Mouse (Mus musculus) MEL (cell line): Measurements from ENCODE around the gene Olfr96. TPM values are rescaled to one million over a fixed set of nuclear protein-coding genes. Genes with fewer than 3 reads are reported as not detected.

Experiments used
- DNase-seq: peaks from one replicate; pipeline ENCODE4 v3.0.0; 2011; ENCODE audit warnings: low read depth, low spot score
- H3K27ac ChIP-seq: 2 replicates; pipeline ENCODE4 v1.5.1; 2012; ENCODE audit warnings: low read depth, mild to moderate bottlenecking, control low read depth, low read length, moderate library complexity; ENCODE audit not compliant: control insufficient read depth
- H3K27me3 ChIP-seq, 2 experiments: fragments of 150-350 bp in 1 of 2; sonication (generic) in 1 of 2; 2 replicates each; pipeline ENCODE4 v1.6.1; 2012; ENCODE audit warnings: low read length in 2 of 2, mild to moderate bottlenecking in 2 of 2, improper control_type of control experiment in 1 of 2, moderate library complexity in 1 of 2; ENCODE audit not compliant: insufficient read depth in 2 of 2, control insufficient read depth in 1 of 2
- H3K36me3 ChIP-seq, 2 experiments: 2 replicates each; pipeline ENCODE4 v1.6.1; 2012 to 2014; ENCODE audit warnings: low read length in 2 of 2, improper control_type of control experiment in 1 of 2, inconsistent platforms in 1 of 2, mild to moderate bottlenecking in 1 of 2; ENCODE audit not compliant: insufficient read depth in 2 of 2, control insufficient read depth in 1 of 2
- H3K4me1 ChIP-seq, 2 experiments: fragments of 150-350 bp in 1 of 2; sonication (generic) in 1 of 2; 2 replicates each; pipeline ENCODE4 v1.6.1; 2012; ENCODE audit warnings: low read length in 2 of 2, improper control_type of control experiment in 1 of 2, mild to moderate bottlenecking in 1 of 2; ENCODE audit not compliant: insufficient read depth in 2 of 2, control insufficient read depth in 1 of 2
- H3K4me3 ChIP-seq, 2 experiments: fragments of 150-350 bp in 1 of 2; sonication (generic) in 1 of 2; 2 replicates each; pipeline ENCODE4 v1.5.1; 2012; ENCODE audit warnings: low read depth in 2 of 2, low read length in 2 of 2, mild to moderate bottlenecking in 2 of 2, moderate library complexity in 2 of 2, control low read depth in 1 of 2, improper control_type of control experiment in 1 of 2; ENCODE audit not compliant: control insufficient read depth in 1 of 2, insufficient read depth in 1 of 2
- H3K79me2 ChIP-seq: 2 replicates; pipeline ENCODE4 v1.6.1; 2012; ENCODE audit warnings: mild to moderate bottlenecking, low read length, moderate library complexity; ENCODE audit not compliant: control insufficient read depth, poor library complexity, insufficient read depth
- H3K9ac ChIP-seq: 2 replicates; pipeline ENCODE4 v1.6.1; 2012; ENCODE audit warnings: low read depth, mild to moderate bottlenecking, control low read depth, low read length, moderate library complexity; ENCODE audit not compliant: control insufficient read depth, poor library complexity, severe bottlenecking
- H3K9me3 ChIP-seq: fragments of 150-350 bp; sonication (generic); replicated peaks from 2 replicates; pipeline ENCODE4 v1.6.1; 2012; ENCODE audit warnings: mild to moderate bottlenecking, low read length, improper control_type of control experiment, moderate library complexity; ENCODE audit not compliant: insufficient read depth
- BHLHE40 ChIP-seq: IDR thresholded peaks from 2 replicates; pipeline ENCODE4 v1.6.1; 2012; ENCODE audit warnings: low read depth, mild to moderate bottlenecking, inconsistent platforms, low read length, improper control_type of control experiment, borderline replicate concordance
- CHD1 ChIP-seq: IDR thresholded peaks from 2 replicates; pipeline ENCODE4 v1.6.1; 2012; ENCODE audit warnings: low read depth, mild to moderate bottlenecking, inconsistent platforms, low read length, improper control_type of control experiment
- EP300 ChIP-seq, 2 experiments: IDR thresholded peaks; 2 replicates each; pipeline ENCODE4 v1.6.1; 2011; ENCODE audit warnings: improper control_type of control experiment in 2 of 2, low read length in 2 of 2, low read depth in 1 of 2, mild to moderate bottlenecking in 1 of 2
- GABPA ChIP-seq: IDR thresholded peaks from 2 replicates; pipeline ENCODE4 v1.6.1; 2012; ENCODE audit warnings: low read depth, mild to moderate bottlenecking, inconsistent platforms, low read length, improper control_type of control experiment, moderate library complexity
- HCFC1 ChIP-seq: IDR thresholded peaks from 2 replicates; pipeline ENCODE4 v1.6.1; 2012; ENCODE audit warnings: low read depth, mild to moderate bottlenecking, inconsistent platforms, low read length, improper control_type of control experiment, moderate library complexity
- MAFK ChIP-seq: IDR thresholded peaks from 2 replicates; pipeline ENCODE4 v1.6.1; 2011; ENCODE audit warnings: low read depth, mild to moderate bottlenecking, low read length, improper control_type of control experiment, borderline replicate concordance
- MAX ChIP-seq: IDR thresholded peaks from 2 replicates; pipeline ENCODE4 v1.6.1; 2011; ENCODE audit warnings: low read length, improper control_type of control experiment
- MEF2A ChIP-seq: IDR thresholded peaks from 2 replicates; pipeline ENCODE4 v1.6.1; 2014; ENCODE audit warnings: low read depth, mild to moderate bottlenecking, inconsistent platforms, low read length, improper control_type of control experiment; ENCODE audit not compliant: poor library complexity, insufficient replicate concordance, severe bottlenecking; ENCODE audit errors: extremely low read depth
- MXI1 ChIP-seq: IDR thresholded peaks from 2 replicates; pipeline ENCODE4 v1.6.1; 2011; ENCODE audit warnings: mild to moderate bottlenecking, low read depth, low read length, improper control_type of control experiment
- NRF1 ChIP-seq: IDR thresholded peaks from 2 replicates; pipeline ENCODE4 v1.6.1; 2014; ENCODE audit warnings: low read depth, mild to moderate bottlenecking, inconsistent platforms, low read length, improper control_type of control experiment, moderate library complexity; ENCODE audit not compliant: poor library complexity, insufficient read depth, severe bottlenecking
- POLR2A ChIP-seq, 2 experiments: IDR thresholded peaks; 2 replicates each; pipeline ENCODE4 v1.6.1; 2011 to 2012; ENCODE audit warnings: low read length in 2 of 2, mild to moderate bottlenecking in 2 of 2, control low read depth in 1 of 2, improper control_type of control experiment in 1 of 2, low read depth in 1 of 2, moderate library complexity in 1 of 2; ENCODE audit not compliant: control insufficient read depth in 1 of 2, insufficient read depth in 1 of 2, poor library complexity in 1 of 2
- POLR2AphosphoS2 ChIP-seq: IDR thresholded peaks from 2 replicates; pipeline ENCODE4 v1.6.1; 2011; ENCODE audit warnings: low read length, improper control_type of control experiment
- USF2 ChIP-seq, 2 experiments: IDR thresholded peaks; 2 replicates each; pipeline ENCODE4 v1.6.1; 2011 to 2012; ENCODE audit warnings: improper control_type of control experiment in 2 of 2, low read length in 2 of 2, borderline replicate concordance in 1 of 2, inconsistent platforms in 1 of 2, low read depth in 1 of 2, mild to moderate bottlenecking in 1 of 2; ENCODE audit not compliant: insufficient read depth in 1 of 2
- ZKSCAN1 ChIP-seq: IDR thresholded peaks from 2 replicates; pipeline ENCODE4 v1.6.1; 2012; ENCODE audit warnings: low read depth, mild to moderate bottlenecking, inconsistent platforms, low read length, improper control_type of control experiment, moderate library complexity
- ZMIZ1 ChIP-seq: IDR thresholded peaks from 2 replicates; pipeline ENCODE4 v1.6.1; 2012; ENCODE audit warnings: low read depth, mild to moderate bottlenecking, inconsistent platforms, low read length, improper control_type of control experiment, moderate library complexity
- ZNF384 ChIP-seq: IDR thresholded peaks from 2 replicates; pipeline ENCODE4 v1.6.1; 2012; ENCODE audit warnings: low read depth, mild to moderate bottlenecking, inconsistent platforms, low read length, improper control_type of control experiment
- polyA plus RNA-seq, 2 experiments: library from polyadenylated mRNA; stranded (reverse) in 1 of 2; unstranded in 1 of 2; fragments of >175 nt in 1 of 2; fragments of >200 nt in 1 of 2; gene quantifications; 2 replicates each; pipeline versions ENCODE4 v1.2.1 to v1.2.4; 2012; ENCODE audit warnings: low replicate concordance in 2 of 2, low read depth in 1 of 2; ENCODE audit not compliant: insufficient read length in 2 of 2, insufficient read depth in 1 of 2, missing spikeins in 1 of 2
- total RNA-seq: library from RNA; depleted of rRNA; stranded (reverse); fragments of 300-350 nt; gene quantifications from 2 replicates; pipeline ENCODE4 v1.2.3, GENCODE M21; 2012

Gene Olfr96
- total and polyA plus RNA-seq, 3 experiments: not detected

DNA sequence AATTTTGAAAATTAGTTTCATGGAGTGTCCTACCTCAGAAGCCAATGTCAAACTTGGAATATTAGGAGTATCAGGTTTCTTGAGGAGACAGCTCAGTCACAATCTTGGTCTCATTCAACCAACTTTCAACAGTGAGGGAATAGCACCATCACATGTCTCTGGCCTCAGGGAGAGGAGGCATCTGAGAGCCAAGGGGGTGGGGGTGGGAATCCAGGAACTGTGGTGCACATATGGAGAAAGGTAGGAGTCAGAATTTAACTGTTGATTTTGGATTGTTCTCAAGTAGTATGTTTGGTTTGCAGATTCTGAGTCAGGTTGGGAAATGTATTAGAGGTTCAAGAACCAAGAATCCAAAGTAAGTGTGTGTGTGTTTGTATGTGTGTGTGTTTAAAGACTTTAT, 26.9 kb upstream of the Olfr96 start:
- TF ChIP-seq CHD1 (no peak), MAX (no peak), EP300 (IDR thresholded peaks at IDR 0.05; ENCODE audit: low read depth in 1 of 2, low read length in 2 of 2) (no peak), USF2 (IDR thresholded peaks at IDR 0.05; ENCODE audit: borderline replicate concordance in 1 of 2, insufficient read depth in 1 of 2, low read depth in 1 of 2, low read length in 2 of 2) (no peak)
- Histone ChIP-seq H3K4me1 (no peaks in the 10 kb centered on the region), H3K4me3 (no peak overlapping the region), H3K27me3 (no peaks in the 10 kb centered on the region; a peak in 2 of 4 replicates), H3K9ac (no peak overlapping the region), H3K9me3 (no peaks in the 10 kb centered on the region), H3K79me2 (no peaks in the 10 kb centered on the region), H3K36me3 (no peaks in the 10 kb centered on the region), H3K27ac (no peak overlapping the region)
- no peak for DNase-seq

DNA sequence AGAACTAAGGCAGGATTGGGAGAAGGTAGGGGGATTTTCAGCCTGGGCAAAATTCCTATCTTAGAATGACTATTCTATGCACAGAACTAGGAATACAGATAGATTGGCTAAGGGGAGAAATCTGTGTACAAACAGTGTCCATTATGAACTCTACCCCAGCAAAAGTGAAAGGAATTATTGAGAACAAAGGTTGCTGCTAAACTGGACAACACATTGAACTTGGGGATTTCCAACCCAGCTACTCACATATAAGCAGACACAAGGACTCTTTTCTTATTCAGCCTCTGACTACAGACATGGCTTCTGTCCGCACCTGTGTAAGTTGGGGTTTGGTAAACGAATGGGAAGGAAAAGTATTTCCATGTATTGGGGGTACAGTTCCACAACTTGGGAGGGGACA, 26.3 kb upstream of the Olfr96 start, which contains the start of gene Ubd:
Ubd (plus strand) TSS at position 237 of the 400 bp plus-strand sequence.
- TF ChIP-seq MXI1: no peak
- TF ChIP-seq MAFK: no peak
- no peak for TF ChIP-seq GABPA
- no peak for TF ChIP-seq ZNF384
- no peak for TF ChIP-seq ZKSCAN1
- no peak for TF ChIP-seq HCFC1
- no peak for TF ChIP-seq EP300 (IDR thresholded peaks at IDR 0.05; ENCODE audit: low read depth in 1 of 2, low read length in 2 of 2)
- no peak for TF ChIP-seq BHLHE40
- no peak for TF ChIP-seq MEF2A
- TF ChIP-seq ZMIZ1: no peak
- no peak for TF ChIP-seq POLR2A (IDR thresholded peaks at IDR 0.05; ENCODE audit: control insufficient read depth in 1 of 2, insufficient read depth in 1 of 2, low read depth in 1 of 2, low read length in 2 of 2, poor library complexity in 1 of 2)
- no peak for TF ChIP-seq NRF1
- no peak for TF ChIP-seq POLR2AphosphoS2
- no peaks in the 10 kb centered on the region for H3K36me3 ChIP-seq

More for the DNA sequence above, 26.3 kb upstream of the Olfr96 start, which contains the start of gene Ubd:
- Histone ChIP-seq H3K4me1 (no peaks in the 10 kb centered on the region), H3K79me2 (no peaks in the 10 kb centered on the region), H3K4me3 (no peak within 1 kb of the TSS), H3K27me3 (no peaks in the 10 kb centered on the region; a peak in 2 of 4 replicates), H3K27ac (no peak within 1 kb of the TSS), H3K9me3 (no peaks in the 10 kb centered on the region), H3K9ac (no peak within 1 kb of the TSS)
- DNase-seq: no peak
